Comparison of ENCODE assay signal across 18 mouse cellular contexts in the genomic region with DNA sequence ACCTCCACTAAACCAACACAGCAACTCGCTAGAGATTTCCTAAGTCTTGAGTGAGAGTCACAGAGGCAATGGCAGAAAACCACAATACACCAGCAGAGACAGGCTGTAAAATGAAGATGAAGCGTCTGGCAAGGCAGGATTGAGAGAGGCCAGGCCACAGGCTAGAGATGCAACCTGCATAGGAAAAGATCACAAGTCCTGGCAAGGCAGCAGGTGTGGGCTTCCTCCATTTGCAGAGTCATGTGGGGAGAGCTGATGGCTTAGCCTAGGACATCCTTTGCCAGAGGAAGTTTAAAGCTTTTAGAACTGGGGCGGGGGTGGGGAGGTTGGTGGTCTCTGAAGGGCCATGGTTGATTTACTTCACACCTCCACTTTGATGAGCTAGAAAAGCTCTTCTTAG.
"Had no signal": no experiment of that assay in that cellular context is flagged by ENCODE, and none has a peak within 500 bp of the region (broad histone marks: within the 10 kb centered on the region; RNA-seq: fewer than 3 reads in every experiment).

No protein-coding gene starts in this region.

- H3K4me1 ChIP-seq: liver, embryonic 13.5 days; neural tube, embryonic 12.5 days; neural tube, embryonic 15.5 days had no signal

- H3K9me3 ChIP-seq: liver, embryonic 13.5 days; midbrain, embryonic 12.5 days; midbrain, embryonic 15.5 days; neural tube, embryonic 12.5 days; neural tube, embryonic 15.5 days had no signal

- H3K4me2 ChIP-seq: liver, embryonic 13.5 days; midbrain, embryonic 12.5 days; midbrain, embryonic 15.5 days; neural tube, embryonic 12.5 days; neural tube, embryonic 15.5 days had no signal

- ATAC-seq: intestine, postnatal 0 days; midbrain, embryonic 15.5 days had no signal

- H3K4me3 ChIP-seq: layer of hippocampus, adult 2 months; liver, embryonic 13.5 days; midbrain, embryonic 12.5 days; midbrain, embryonic 15.5 days; neural tube, embryonic 12.5 days; neural tube, embryonic 15.5 days had no signal

- H3K27ac ChIP-seq: kidney, postnatal 0 days; layer of hippocampus, adult 2 months; liver, embryonic 13.5 days; midbrain, embryonic 12.5 days; midbrain, embryonic 15.5 days; neural tube, embryonic 12.5 days; neural tube, embryonic 15.5 days; stomach, postnatal 0 days had no signal

- H3K9ac ChIP-seq: liver, embryonic 13.5 days; midbrain, embryonic 12.5 days; midbrain, embryonic 15.5 days; neural tube, embryonic 12.5 days; neural tube, embryonic 15.5 days had no signal

- H3K27me3 ChIP-seq: liver, embryonic 13.5 days; midbrain, embryonic 12.5 days; midbrain, embryonic 15.5 days; neural tube, embryonic 12.5 days; neural tube, embryonic 15.5 days had no signal

- DNase-seq: kidney, adult 2 months; kidney, postnatal 25 days; layer of hippocampus, adult 9-11 months; liver, embryonic 13.5 days; lung, adult 2 months; lung, postnatal 14 days; lung, postnatal 4 days; right cerebral cortex, adult 18-20 months; right cerebral cortex, postnatal 14 days; right cerebral cortex, postnatal 4 days had no signal

- H3K36me3 ChIP-seq: liver, embryonic 13.5 days; midbrain, embryonic 12.5 days; midbrain, embryonic 15.5 days; neural tube, embryonic 12.5 days; neural tube, embryonic 15.5 days had no signal
